Mouse (Mus musculus) bone marrow macrophage, adult 2 months (primary cell): ENCODE data around the gene Cpa1.

Experiments
- CTCF ChIP-seq: IDR thresholded peaks from 2 replicates; pipeline ENCODE4 v1.5.1; 2012; ENCODE audit warnings: low read depth, mild to moderate bottlenecking, low read length, moderate library complexity
- POLR2A ChIP-seq: IDR thresholded peaks from 2 replicates; pipeline ENCODE4 v1.6.1; 2012; ENCODE audit warnings: mild to moderate bottlenecking, low read depth, low read length, borderline replicate concordance

- TF ChIP-seq POLR2A (no peak), CTCF (no peak)
These were observed 14.3 kb upstream of the Cpa1 start for GRCm38 (mm10) chr6:30624763-30625162.
